Mouse (Mus musculus) hindbrain, embryonic 12.5 days (tissue): ENCODE results near the gene Gal. TPM values are rescaled to one million over a fixed set of nuclear protein-coding genes. Genes with fewer than 3 reads are reported as not detected.

ENCODE experiments used
- ATAC-seq: fragments of 200-750 bp; cut with Nextera tagmentation; 2 replicates; pipeline ENCODE4 v1.8.0; 2017; ENCODE audit warnings: moderate TSS enrichment; ENCODE audit not compliant: low FRiP score
- H3K27ac ChIP-seq: fragments of 300-500 bp; sonication (generic); 2 replicates; pipeline ENCODE4 v1.5.1; 2016; ENCODE audit warnings: mild to moderate bottlenecking
- H3K27me3 ChIP-seq: fragments of 300-500 bp; sonication (generic); 2 replicates; pipeline ENCODE4 v1.6.1; 2016; ENCODE audit warnings: mild to moderate bottlenecking
- H3K36me3 ChIP-seq: fragments of 300-500 bp; sonication (generic); 2 replicates; pipeline ENCODE4 v1.6.1; 2016; ENCODE audit warnings: mild to moderate bottlenecking
- H3K4me1 ChIP-seq: fragments of 300-500 bp; sonication (generic); 2 replicates; pipeline ENCODE4 v1.6.1; 2016
- H3K4me2 ChIP-seq: fragments of 300-500 bp; sonication (generic); replicated peaks from 2 replicates; pipeline ENCODE4 v1.6.1; 2016; ENCODE audit warnings: mild to moderate bottlenecking
- H3K4me3 ChIP-seq: fragments of 300-500 bp; sonication (generic); 2 replicates; pipeline ENCODE4 v1.5.1; 2016; ENCODE audit warnings: mild to moderate bottlenecking
- H3K9ac ChIP-seq: fragments of 300-500 bp; sonication (generic); 2 replicates; pipeline ENCODE4 v1.6.1; 2016; ENCODE audit warnings: mild to moderate bottlenecking, moderate library complexity
- H3K9me3 ChIP-seq: fragments of 300-500 bp; sonication (generic); replicated peaks from 2 replicates; pipeline ENCODE4 v1.6.1; 2016; ENCODE audit warnings: mild to moderate bottlenecking
- WGBS: fragments of 180-500 bp; shearing (Covaris S2); methylation state at CpG from one replicate; pipeline ENCODE4 v1.1.7; 2016; 5-methylcytosine and 5-hydroxymethylcytosine counted together
- polyA plus RNA-seq: library from polyadenylated mRNA; unstranded; fragments of >200 nt; fragmentation: Nextera tagmentation; extraction: Ambion mirVana; gene quantifications from 2 replicates; pipeline ENCODE4 v1.2.1, GENCODE M21; 2016

Gene Gal
- polyA plus RNA-seq, 1 experiment from 2014 or later, result 6.2 TPM

GRCm38 (mm10) chr19:3376966-3377715 is 37.2 kb downstream of the Gal start:
- Histone ChIP-seq H3K9ac (no peak overlapping the region), H3K9me3 (no peaks in the 10 kb centered on the region), H3K4me3 (no peak overlapping the region), H3K36me3 (no peaks in the 10 kb centered on the region), H3K4me2 (no peak overlapping the region), H3K4me1 (no peaks in the 10 kb centered on the region), H3K27me3 (no peaks in the 10 kb centered on the region), H3K27ac (no peak overlapping the region)
- 27% methylated on average over 4 of the region's 4 CpGs for WGBS
- no peak for ATAC-seq

GRCm38 (mm10) chr19:3375945-3376495 is 38.3 kb downstream of the Gal start:
- ATAC-seq, result no peak
- Histone ChIP-seq H3K4me3 (no peak overlapping the region), H3K27me3 (no peaks in the 10 kb centered on the region), H3K9me3 (no peaks in the 10 kb centered on the region), H3K4me1 (no peaks in the 10 kb centered on the region), H3K9ac (no peak overlapping the region), H3K27ac (no peak overlapping the region), H3K4me2 (no peak overlapping the region), H3K36me3 (no peaks in the 10 kb centered on the region)
- WGBS, result 68% methylated on average over 7 of the region's 7 CpGs

GRCm38 (mm10) chr19:3374028-3374427 is 40.3 kb downstream of the Gal start:
- Histone ChIP-seq H3K9ac (no peak overlapping the region), H3K27ac (no peak overlapping the region), H3K4me2 (no peak overlapping the region), H3K4me3 (no peak overlapping the region), H3K9me3 (no peaks in the 10 kb centered on the region), H3K4me1 (no peaks in the 10 kb centered on the region), H3K27me3 (no peaks in the 10 kb centered on the region), H3K36me3 (0 out of 2 replicates have a peak, but pooled peaks cover 2% of the 10 kb centered on the region)
- no peak for ATAC-seq
- WGBS, result 57% methylated on average over 2 of the region's 2 CpGs

- Histone ChIP-seq H3K27me3 (no peaks in the 10 kb centered on the region), H3K36me3 (0 out of 2 replicates have a peak, but pooled peaks cover 5% of the 10 kb centered on the region), H3K4me1 (no peaks in the 10 kb centered on the region), H3K4me3 (no peak overlapping the region), H3K4me2 (no peak overlapping the region), H3K9ac (no peak overlapping the region), H3K9me3 (no peaks in the 10 kb centered on the region), H3K27ac (no peak overlapping the region)
- 70% methylated on average over 12 of the region's 12 CpGs for WGBS
- ATAC-seq, result no peak
Measured at GRCm38 (mm10) chr19:3373380-3373779, 41.0 kb downstream of the Gal start.

GRCm38 (mm10) chr19:3368276-3368675 is 46.1 kb downstream of the Gal start:
- Histone ChIP-seq H3K9ac (no peak overlapping the region), H3K4me3 (no peak overlapping the region), H3K4me2 (no peak overlapping the region), H3K36me3 (0 out of 2 replicates have a peak, but pooled peaks cover 5% of the 10 kb centered on the region), H3K27me3 (no peaks in the 10 kb centered on the region), H3K9me3 (no peaks in the 10 kb centered on the region), H3K4me1 (no peaks in the 10 kb centered on the region), H3K27ac (no peak overlapping the region)
- WGBS, result 90% methylated on average over 3 of the region's 3 CpGs
- no peak for ATAC-seq

GRCm38 (mm10) chr19:3365089-3365488 is 49.3 kb downstream of the Gal start:
- no peak overlapping the region for H3K4me3 ChIP-seq
- 90% methylated on average over 3 of the region's 3 CpGs for WGBS
- no peak overlapping the region for H3K9ac ChIP-seq
- H3K27ac ChIP-seq, result no peak overlapping the region
- H3K4me1 ChIP-seq, result no peaks in the 10 kb centered on the region
- H3K4me2 ChIP-seq, result no peak overlapping the region
- H3K9me3 ChIP-seq, result no peaks in the 10 kb centered on the region
- H3K27me3 ChIP-seq, result no peaks in the 10 kb centered on the region
- ATAC-seq, result no peak
- 0 out of 2 replicates have a peak, but pooled peaks cover 5% of the 10 kb centered on the region for H3K36me3 ChIP-seq

GRCm38 (mm10) chr19:3363510-3363909 is 50.8 kb downstream of the Gal start:
- H3K9me3 ChIP-seq, result no peaks in the 10 kb centered on the region
- H3K27ac ChIP-seq, result no peak overlapping the region
- 86% methylated on average over 4 of the region's 4 CpGs for WGBS
- no peaks in the 10 kb centered on the region for H3K27me3 ChIP-seq
- H3K4me3 ChIP-seq, result no peak overlapping the region
- H3K4me2 ChIP-seq, result no peak overlapping the region
- no peak for ATAC-seq
- H3K9ac ChIP-seq, result no peak overlapping the region
- H3K36me3 ChIP-seq, result no peaks in the 10 kb centered on the region
- H3K4me1 ChIP-seq, result no peaks in the 10 kb centered on the region

Other genes starting within 250 kb of the Gal start
- gene Mrpl21, start 131.6 kb downstream of the Gal start, polyA plus RNA-seq, result 110 and 114 TPM in 2 replicates
- gene Ighmbp2, start 131.5 kb downstream of the Gal start, polyA plus RNA-seq, result 11.8 and 12.7 TPM in 2 replicates
- 13.2 and 14.0 TPM in 2 replicates for gene Cpt1a, start 92.2 kb downstream of the Gal start, polyA plus RNA-seq
- 0.48 and 0.71 TPM in 2 replicates for gene Tesmin, start 25.7 kb downstream of the Gal start, polyA plus RNA-seq
- gene Ppp6r3, start 161.2 kb upstream of the Gal start, polyA plus RNA-seq, result 79.9 and 83.9 TPM in 2 replicates